Mouse (Mus musculus): ENCODE data around the gene Mrps5. TPM values are rescaled to one million over a fixed set of nuclear protein-coding genes. Genes with fewer than 3 reads are reported as not detected.
A peak's percentile ranks its signal among the peaks of the same experiment; 100 is the strongest.

Mrps5 gene
- total and polyA plus RNA-seq, 3 experiments = 124 to 1,057 (median 124) TPM

DNA sequence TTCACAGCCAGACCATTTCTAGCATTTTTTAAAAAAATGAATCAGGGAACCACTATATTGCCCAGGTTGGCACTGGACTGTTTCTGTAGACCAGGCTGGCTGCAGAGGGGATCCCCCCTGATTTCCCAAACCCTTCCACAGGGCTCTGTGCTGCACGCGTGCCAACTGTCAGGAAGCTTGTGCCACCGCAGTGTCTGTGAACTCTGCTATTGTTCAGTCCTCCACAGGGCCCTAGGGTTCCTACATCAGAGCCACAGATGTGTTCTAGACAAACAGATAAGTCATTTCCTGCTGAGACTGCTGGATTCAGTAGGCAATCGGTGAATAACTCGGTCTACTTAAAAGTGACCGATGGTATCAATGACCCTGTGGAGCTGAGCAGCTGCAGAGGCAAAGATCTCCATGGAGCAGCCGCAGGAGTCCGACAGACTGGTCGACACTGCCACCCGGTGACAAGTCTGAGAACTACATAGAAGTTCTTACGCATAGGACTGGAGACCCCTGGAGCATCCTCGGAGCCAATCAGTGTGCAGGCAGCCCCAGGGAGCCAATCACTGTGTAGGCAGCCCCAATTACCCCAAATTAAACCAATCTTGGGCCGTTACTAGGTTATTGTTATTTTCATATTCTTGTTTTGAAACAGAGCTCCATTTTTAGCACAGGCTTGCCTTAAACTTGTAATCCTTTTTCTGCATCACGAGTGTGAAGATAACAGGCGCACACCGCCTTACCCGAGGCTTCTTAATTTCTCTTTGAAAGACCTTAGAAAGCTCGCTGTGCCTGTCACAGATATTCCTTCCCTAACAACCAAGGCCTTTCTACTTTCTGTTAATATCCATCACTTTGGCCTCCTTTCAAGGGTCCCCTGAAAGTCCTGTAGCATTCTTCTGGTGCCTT lies 27.7 kb upstream of the Mrps5 start:
- Histone ChIP-seq H3K36me3 (ENCODE audit: control insufficient read depth in 1 of 2, insufficient read depth in 2 of 2, low read length in 2 of 2) (no peaks in the 10 kb centered on the region), H3K4me3 (ENCODE audit: control insufficient read depth in 1 of 2, insufficient read depth in 1 of 2, low read depth in 2 of 2, low read length in 2 of 2) (peak overlapping the region; percentile 29 to 39), H3K27me3 (ENCODE audit: control insufficient read depth in 1 of 2, insufficient read depth in 2 of 2, low read length in 2 of 2) (no peaks in the 10 kb centered on the region; a peak in 2 of 4 replicates), H3K9ac (ENCODE audit: control insufficient read depth, low read depth, low read length, poor library complexity, severe bottlenecking) (peak overlapping the region; percentile 34), H3K4me1 (ENCODE audit: control insufficient read depth in 1 of 2, insufficient read depth in 2 of 2, low read length in 2 of 2) (no peaks in the 10 kb centered on the region), H3K79me2 (ENCODE audit: control insufficient read depth, insufficient read depth, low read length, poor library complexity) (no peaks in the 10 kb centered on the region), H3K9me3 (replicated peaks; ENCODE audit: insufficient read depth, low read length) (no peaks in the 10 kb centered on the region), H3K27ac (ENCODE audit: control insufficient read depth, low read depth, low read length) (no peak overlapping the region)
- TF ChIP-seq USF1 (IDR thresholded peaks at IDR 0.05; ENCODE audit: low read depth, low read length) = no peak
- peak; percentile 88 for TF ChIP-seq SMC3 (IDR thresholded peaks at IDR 0.05; ENCODE audit: low read depth, low read length)
- peak; percentile 62 to 97 (median 88) for TF ChIP-seq CTCF (IDR thresholded peaks at IDR 0.05 in 2 of 3, conservative IDR thresholded peaks at IDR 0.05 in 1 of 3; ENCODE audit: control insufficient read depth in 1 of 3, insufficient read depth in 1 of 3, low read depth in 2 of 3, low read length in 3 of 3, poor library complexity in 1 of 3, severe bottlenecking in 1 of 3)
- TF ChIP-seq MAFK (IDR thresholded peaks at IDR 0.05; ENCODE audit: borderline replicate concordance, low read depth, low read length) = no peak
- TF ChIP-seq CHD2 (IDR thresholded peaks at IDR 0.05; ENCODE audit: low read length) = peak; percentile 32; the same call in 1 of the 2 replicates
- TF ChIP-seq GATA1 (IDR thresholded peaks at IDR 0.05; ENCODE audit: low read depth, low read length) = 0 out of 2 replicates have a peak, but pooled peaks have one; percentile 5
- TF ChIP-seq NRF1 (IDR thresholded peaks at IDR 0.05; ENCODE audit: insufficient read depth, low read depth, low read length, poor library complexity, severe bottlenecking) = peak; percentile 50; the same call in 1 of the 2 replicates
- TF ChIP-seq SIN3A (IDR thresholded peaks at IDR 0.05; ENCODE audit: low read length) = peak; percentile 53; the same call in 1 of the 2 replicates
- peak; percentile 80 for TF ChIP-seq ZC3H11A (IDR thresholded peaks at IDR 0.05; ENCODE audit: low read depth, low read length)
- TF ChIP-seq MAX (IDR thresholded peaks at IDR 0.05; ENCODE audit: low read length) = 0 out of 2 replicates have a peak, but pooled peaks have one; percentile 28
- TF ChIP-seq RAD21 (IDR thresholded peaks at IDR 0.05; ENCODE audit: low read depth, low read length) = peak; percentile 98
- TF ChIP-seq BHLHE40 (IDR thresholded peaks at IDR 0.05; ENCODE audit: borderline replicate concordance, low read depth, low read length) = peak; percentile 37; the same call in 1 of the 2 replicates
- TF ChIP-seq MYB (IDR thresholded peaks at IDR 0.05; ENCODE audit: low read depth, low read length) = no peak
- no peak for TF ChIP-seq E2F4 (IDR thresholded peaks at IDR 0.05; ENCODE audit: borderline replicate concordance, low read depth, low read length)
- no peak for TF ChIP-seq RCOR1 (IDR thresholded peaks at IDR 0.05; ENCODE audit: low read depth, low read length)
- peak; percentile 94 for DNase-seq (ENCODE audit: low read depth, low spot score)

- no peak overlapping the region for H3K27ac ChIP-seq (ENCODE audit: control insufficient read depth, low read depth, low read length)
- H3K4me1 ChIP-seq (ENCODE audit: control insufficient read depth in 1 of 2, insufficient read depth in 2 of 2, low read length in 2 of 2) = no peaks in the 10 kb centered on the region
- H3K9ac ChIP-seq (ENCODE audit: control insufficient read depth, low read depth, low read length, poor library complexity, severe bottlenecking) = no peak overlapping the region
- DNase-seq (ENCODE audit: low read depth, low spot score) = no peak
- TF ChIP-seq TCF12 (IDR thresholded peaks at IDR 0.05; ENCODE audit: low read depth, low read length) = no peak
- no peak for TF ChIP-seq SMC3 (IDR thresholded peaks at IDR 0.05; ENCODE audit: low read depth, low read length)
- TF ChIP-seq NRF1 (IDR thresholded peaks at IDR 0.05; ENCODE audit: insufficient read depth, low read depth, low read length, poor library complexity, severe bottlenecking) = no peak
- no peak for TF ChIP-seq ZKSCAN1 (IDR thresholded peaks at IDR 0.05; ENCODE audit: low read depth, low read length)
- H3K79me2 ChIP-seq (ENCODE audit: control insufficient read depth, insufficient read depth, low read length, poor library complexity) = no peaks in the 10 kb centered on the region
- no peak overlapping the region for H3K4me3 ChIP-seq (ENCODE audit: control insufficient read depth in 1 of 2, insufficient read depth in 1 of 2, low read depth in 2 of 2, low read length in 2 of 2)
- H3K36me3 ChIP-seq (ENCODE audit: control insufficient read depth in 1 of 2, insufficient read depth in 2 of 2, low read length in 2 of 2) = no peaks in the 10 kb centered on the region; a peak in 1 of 4 replicates
- H3K27me3 ChIP-seq (ENCODE audit: control insufficient read depth in 1 of 2, insufficient read depth in 2 of 2, low read length in 2 of 2) = peaks cover 2 to 6% of the 10 kb centered on the region in 2 experiments
- no peaks in the 10 kb centered on the region for H3K9me3 ChIP-seq (replicated peaks; ENCODE audit: insufficient read depth, low read length)
Measured at GRCm38 (mm10) chr2:127573322-127573721, 13.7 kb upstream of the Mrps5 start.

All from MEL (cell line).